Mouse (Mus musculus): Measurements from ENCODE around the gene Tiam2. TPM values are rescaled to one million over a fixed set of nuclear protein-coding genes. Genes with fewer than 3 reads are reported as not detected.

Tiam2 gene
- polyA plus RNA-seq, 1 experiment from 2014 or later: 4.4 TPM

DNA sequence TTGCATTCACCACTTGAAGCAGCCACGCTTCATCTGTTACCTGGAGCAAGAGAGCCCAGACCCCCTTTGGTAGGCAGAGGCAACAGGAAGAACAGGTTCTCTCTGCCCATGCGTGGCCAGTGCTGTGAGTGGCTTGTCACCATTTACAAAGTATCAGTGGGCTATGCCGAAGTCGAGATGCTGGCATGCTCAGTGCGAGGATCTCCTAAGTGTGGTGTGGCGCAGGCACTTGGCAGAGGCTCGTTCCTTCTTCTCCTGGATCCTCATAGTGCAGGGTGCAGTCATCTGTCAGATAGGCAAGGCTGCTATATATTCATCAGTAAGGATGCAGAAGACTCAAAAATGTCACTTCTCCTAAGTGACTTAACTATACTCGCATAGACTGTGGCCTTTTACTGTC is 173.1 kb downstream of the Tiam2 start:
- no peak overlapping the region for H3K4me2 ChIP-seq
- no peak overlapping the region for H3K27ac ChIP-seq (ENCODE audit: poor library complexity, severe bottlenecking)
- H3K9me3 ChIP-seq (replicated peaks): no peaks in the 10 kb centered on the region
- H3K36me3 ChIP-seq: no peaks in the 10 kb centered on the region
- H3K27me3 ChIP-seq (replicated peaks): no peaks in the 10 kb centered on the region
- ATAC-seq (ENCODE audit: insufficient number of reproducible peaks, low FRiP score): no peak
- no peaks in the 10 kb centered on the region for H3K4me1 ChIP-seq (replicated peaks)
- WGBS: 88% methylated on average over 8 of the region's 8 CpGs
- no peak overlapping the region for H3K9ac ChIP-seq
- no peak overlapping the region for H3K4me3 ChIP-seq

DNA sequence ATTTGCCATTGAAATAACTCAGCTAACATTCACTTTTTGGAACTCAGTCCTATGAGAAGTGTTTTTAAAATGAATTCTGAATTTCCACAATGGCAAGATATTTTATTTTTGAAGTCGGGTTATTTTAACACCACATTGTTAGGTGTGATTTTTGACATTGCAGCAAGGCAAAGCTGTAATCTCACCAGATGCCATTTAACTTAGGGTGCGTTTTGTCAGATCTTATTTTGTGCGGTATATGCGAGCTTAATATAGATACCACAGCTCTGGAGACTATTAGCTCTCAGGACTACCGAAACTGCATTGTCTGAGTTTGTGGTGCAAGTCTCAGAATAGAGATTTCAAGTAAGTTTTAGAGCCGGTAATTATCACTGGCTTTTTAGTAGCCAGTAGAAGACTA is 173.7 kb downstream of the Tiam2 start:
- 78% methylated on average over 6 of the region's 6 CpGs for WGBS

DNA sequence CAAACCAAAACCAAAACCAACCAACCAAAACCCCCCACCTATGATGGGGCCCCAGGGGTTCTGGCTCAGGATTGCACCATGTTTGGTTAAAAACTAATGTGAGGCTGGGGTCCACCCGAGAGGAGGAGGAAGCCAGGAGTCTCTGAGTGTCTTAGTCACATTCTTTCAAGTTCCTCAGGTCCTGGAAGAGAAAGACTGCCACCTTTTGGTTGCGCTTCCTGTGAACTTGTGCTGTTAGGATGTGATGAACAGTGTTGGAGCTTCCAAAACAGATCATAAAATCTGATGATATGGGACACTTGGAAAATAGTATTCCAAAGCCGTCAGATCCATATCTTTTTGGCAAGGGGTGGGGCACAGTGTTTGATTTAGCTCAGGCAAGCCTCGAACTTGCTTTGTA is 174.6 kb downstream of the Tiam2 start:
- no peak overlapping the region for H3K4me3 ChIP-seq
- H3K27ac ChIP-seq (ENCODE audit: poor library complexity, severe bottlenecking): no peak overlapping the region
- 77% methylated on average over 4 of the region's 4 CpGs for WGBS
- ATAC-seq (ENCODE audit: insufficient number of reproducible peaks, low FRiP score): no peak
- no peak overlapping the region for H3K4me2 ChIP-seq
- no peaks in the 10 kb centered on the region for H3K4me1 ChIP-seq (replicated peaks)
- no peaks in the 10 kb centered on the region for H3K27me3 ChIP-seq (replicated peaks)
- H3K9ac ChIP-seq: no peak overlapping the region
- no peaks in the 10 kb centered on the region for H3K36me3 ChIP-seq
- H3K9me3 ChIP-seq (replicated peaks): no peaks in the 10 kb centered on the region

More for the DNA sequence above, 173.7 kb downstream of the Tiam2 start:
- Histone ChIP-seq H3K4me1 (replicated peaks) (no peaks in the 10 kb centered on the region), H3K36me3 (no peaks in the 10 kb centered on the region), H3K9me3 (replicated peaks) (no peaks in the 10 kb centered on the region), H3K4me3 (no peak overlapping the region), H3K27me3 (replicated peaks) (no peaks in the 10 kb centered on the region), H3K9ac (no peak overlapping the region), H3K4me2 (no peak overlapping the region), H3K27ac (ENCODE audit: poor library complexity, severe bottlenecking) (no peak overlapping the region)
- ATAC-seq (ENCODE audit: insufficient number of reproducible peaks, low FRiP score): no peak

DNA sequence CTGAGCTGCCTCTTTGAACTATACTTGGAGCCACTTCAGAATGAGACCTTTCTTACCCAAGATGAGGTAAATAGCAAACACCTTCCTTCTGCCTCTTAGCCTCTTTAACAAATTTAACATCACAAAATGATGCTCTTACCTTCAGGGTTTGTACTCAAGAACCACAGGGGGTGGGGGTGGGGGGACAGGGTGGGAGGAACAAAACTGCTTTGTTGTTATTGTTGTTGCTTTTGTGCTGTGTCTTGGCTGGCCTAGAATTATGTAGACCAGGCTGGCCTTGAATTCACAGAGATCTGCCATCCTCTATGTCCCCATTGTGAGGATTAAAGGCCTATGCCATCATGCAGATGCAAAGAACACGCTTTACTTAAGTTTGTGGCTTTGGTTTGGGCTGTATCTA is 179.3 kb downstream of the Tiam2 start:
- WGBS: 76% methylated on average over 1 of the region's 1 CpGs
- Histone ChIP-seq H3K27me3 (replicated peaks) (no peaks in the 10 kb centered on the region), H3K9me3 (replicated peaks) (no peaks in the 10 kb centered on the region), H3K27ac (ENCODE audit: poor library complexity, severe bottlenecking) (no peak overlapping the region), H3K36me3 (no peaks in the 10 kb centered on the region), H3K9ac (no peak overlapping the region), H3K4me2 (no peak overlapping the region), H3K4me1 (replicated peaks) (no peaks in the 10 kb centered on the region), H3K4me3 (no peak overlapping the region)
- ATAC-seq (ENCODE audit: insufficient number of reproducible peaks, low FRiP score): no peak

DNA sequence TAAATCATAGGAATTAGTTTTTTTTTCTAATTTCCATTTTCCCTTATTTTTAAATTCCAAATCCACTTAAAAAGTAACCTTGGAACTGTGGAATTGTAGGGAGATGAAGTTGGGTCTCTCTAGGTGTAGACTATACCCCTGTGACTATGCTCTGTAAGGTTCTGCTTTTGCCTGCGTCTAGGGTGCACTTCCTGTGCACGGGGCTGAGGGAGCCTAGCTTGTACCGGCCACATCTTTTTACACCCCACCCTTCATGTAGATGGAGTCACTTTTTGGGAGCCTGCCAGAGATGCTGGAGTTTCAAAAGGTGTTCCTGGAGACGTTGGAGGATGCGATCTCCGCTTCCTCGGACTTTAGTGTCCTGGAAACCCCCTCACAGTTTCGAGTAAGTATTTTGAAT is 180.1 kb downstream of the Tiam2 start:
- Histone ChIP-seq H3K9me3 (replicated peaks) (no peaks in the 10 kb centered on the region), H3K4me3 (no peak overlapping the region), H3K4me1 (replicated peaks) (no peaks in the 10 kb centered on the region), H3K4me2 (no peak overlapping the region), H3K27ac (ENCODE audit: poor library complexity, severe bottlenecking) (no peak overlapping the region), H3K36me3 (no peaks in the 10 kb centered on the region), H3K9ac (no peak overlapping the region), H3K27me3 (replicated peaks) (no peaks in the 10 kb centered on the region)
- WGBS: 82% methylated on average over 8 of the region's 8 CpGs
- ATAC-seq (ENCODE audit: insufficient number of reproducible peaks, low FRiP score): no peak

DNA sequence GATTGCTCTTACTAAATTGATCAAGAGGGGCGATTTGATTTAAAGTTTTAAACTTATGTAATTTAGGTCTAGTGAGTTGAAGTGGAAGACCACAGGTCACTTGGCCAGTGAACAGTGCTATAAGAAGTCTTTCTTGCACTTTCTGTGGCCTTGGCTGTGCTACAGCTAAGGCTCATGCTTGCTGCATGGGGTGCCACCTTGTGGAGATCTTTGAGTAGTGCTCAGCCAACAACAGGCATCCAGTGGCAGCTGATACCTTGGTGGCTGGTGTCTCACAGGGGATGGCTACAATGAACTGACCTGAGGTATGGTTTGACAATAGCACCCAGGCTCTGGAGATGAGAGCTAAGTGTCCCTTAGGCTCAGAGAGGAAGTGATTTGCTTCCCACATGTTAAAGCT is 183.5 kb downstream of the Tiam2 start:
- Histone ChIP-seq H3K9me3 (replicated peaks) (no peaks in the 10 kb centered on the region), H3K36me3 (no peaks in the 10 kb centered on the region), H3K4me1 (replicated peaks) (no peaks in the 10 kb centered on the region), H3K27ac (ENCODE audit: poor library complexity, severe bottlenecking) (no peak overlapping the region), H3K4me2 (no peak overlapping the region), H3K4me3 (no peak overlapping the region), H3K9ac (no peak overlapping the region), H3K27me3 (replicated peaks) (no peaks in the 10 kb centered on the region)
- no peak for ATAC-seq (ENCODE audit: insufficient number of reproducible peaks, low FRiP score)
- WGBS: 14% methylated on average over 1 of the region's 1 CpGs

DNA sequence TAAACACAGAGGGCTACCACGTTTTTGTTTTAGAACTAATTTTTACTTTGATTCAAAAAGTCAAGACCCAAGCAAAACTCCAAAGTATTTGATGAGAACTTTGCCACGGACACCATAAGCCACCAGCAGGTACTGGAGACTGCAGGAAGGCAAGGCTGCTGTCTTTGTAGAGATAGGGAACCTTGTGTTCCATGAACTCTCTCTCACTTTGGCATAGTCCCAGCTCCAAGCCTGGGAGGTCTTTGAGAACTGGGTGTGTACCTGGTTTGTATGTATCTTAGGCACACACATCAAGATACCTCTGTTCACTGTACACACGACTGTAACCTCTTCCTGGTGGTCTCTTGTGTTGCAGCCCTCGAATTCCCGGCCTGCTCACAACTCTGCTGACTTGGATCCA is 187.9 kb downstream of the Tiam2 start:
- 71% methylated on average over 5 of the region's 5 CpGs for WGBS
- peaks cover 18% of the 10 kb centered on the region for H3K36me3 ChIP-seq
- H3K4me3 ChIP-seq: no peak overlapping the region
- H3K9ac ChIP-seq: no peak overlapping the region
- no peaks in the 10 kb centered on the region for H3K27me3 ChIP-seq (replicated peaks)
- H3K4me2 ChIP-seq: no peak overlapping the region
- H3K4me1 ChIP-seq (replicated peaks): no peaks in the 10 kb centered on the region
- ATAC-seq (ENCODE audit: insufficient number of reproducible peaks, low FRiP score): no peak
- H3K9me3 ChIP-seq (replicated peaks): no peaks in the 10 kb centered on the region
- H3K27ac ChIP-seq (ENCODE audit: poor library complexity, severe bottlenecking): no peak overlapping the region

DNA sequence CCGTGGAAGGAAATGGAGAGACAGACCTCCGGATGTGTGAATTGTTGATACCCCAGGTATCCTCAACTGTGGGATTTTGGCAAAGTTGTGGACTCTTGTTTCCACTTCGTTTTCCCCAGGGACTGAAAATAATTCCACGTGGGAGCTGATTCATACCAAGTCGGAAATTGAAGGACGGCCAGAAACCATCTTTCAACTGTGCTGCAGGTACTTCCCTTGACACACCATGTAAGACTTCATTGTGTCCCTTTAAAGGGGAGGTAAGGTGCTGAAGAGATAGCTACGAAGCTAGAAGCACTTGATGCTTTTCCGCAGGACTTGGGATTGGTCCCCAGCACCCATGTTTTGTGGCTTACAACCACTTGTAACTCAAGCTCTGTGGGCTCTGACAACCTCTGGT is 189.5 kb downstream of the Tiam2 start:
- no peak overlapping the region for H3K4me3 ChIP-seq
- WGBS: 84% methylated on average over 8 of the region's 8 CpGs
- no peak for ATAC-seq (ENCODE audit: insufficient number of reproducible peaks, low FRiP score)

DNA sequence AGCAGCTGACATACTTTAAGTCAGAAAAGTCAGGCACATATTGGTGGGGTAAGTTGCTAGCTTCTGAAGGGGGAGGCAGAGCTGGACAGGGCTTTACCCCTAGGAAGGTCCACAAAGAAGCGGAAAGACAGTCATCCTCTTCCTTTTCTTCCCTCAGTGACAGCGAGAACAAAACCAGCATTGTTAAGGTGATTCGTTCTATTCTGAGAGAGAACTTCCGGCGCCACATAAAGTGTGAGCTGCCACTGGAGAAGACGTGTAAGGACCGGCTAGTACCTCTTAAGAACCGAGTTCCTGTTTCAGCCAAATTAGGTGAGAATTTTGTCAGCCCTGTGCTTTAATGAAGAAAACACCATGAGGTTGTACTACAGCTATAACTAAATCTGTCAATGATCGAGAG is 190.0 kb downstream of the Tiam2 start:
- Histone ChIP-seq H3K4me3 (no peak overlapping the region), H3K4me2 (no peak overlapping the region), H3K9me3 (replicated peaks) (no peaks in the 10 kb centered on the region), H3K4me1 (replicated peaks) (no peaks in the 10 kb centered on the region), H3K36me3 (peaks cover 27% of the 10 kb centered on the region), H3K27ac (ENCODE audit: poor library complexity, severe bottlenecking) (no peak overlapping the region), H3K27me3 (replicated peaks) (no peaks in the 10 kb centered on the region), H3K9ac (no peak overlapping the region)
- WGBS: 74% methylated on average over 9 of the region's 9 CpGs
- no peak for ATAC-seq (ENCODE audit: insufficient number of reproducible peaks, low FRiP score)

More for the DNA sequence above, 189.5 kb downstream of the Tiam2 start:
- Histone ChIP-seq H3K36me3 (peaks cover 22% of the 10 kb centered on the region), H3K9me3 (replicated peaks) (no peaks in the 10 kb centered on the region), H3K27ac (ENCODE audit: poor library complexity, severe bottlenecking) (no peak overlapping the region), H3K4me1 (replicated peaks) (no peaks in the 10 kb centered on the region), H3K27me3 (replicated peaks) (no peaks in the 10 kb centered on the region), H3K9ac (no peak overlapping the region), H3K4me2 (no peak overlapping the region)

DNA sequence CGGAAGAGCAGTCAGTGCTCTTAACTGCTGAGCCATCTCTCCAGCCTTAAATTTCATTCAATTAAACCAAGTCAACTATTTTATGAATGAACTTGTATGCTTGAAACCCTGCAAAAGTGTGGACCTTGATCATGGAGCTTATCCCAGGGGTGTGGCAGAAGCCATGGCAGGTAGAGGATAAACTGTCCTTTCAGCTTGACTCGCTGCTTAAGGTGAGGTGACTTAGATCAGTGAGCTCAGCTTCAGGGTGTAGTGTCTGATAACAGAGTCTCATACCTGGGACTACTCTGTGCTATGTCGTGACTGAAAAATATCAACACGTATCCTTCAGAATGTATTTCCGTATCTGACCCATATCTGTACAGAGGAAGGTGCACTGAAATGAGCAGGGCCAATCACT is 194.0 kb downstream of the Tiam2 start:
- H3K27ac ChIP-seq (ENCODE audit: poor library complexity, severe bottlenecking): no peak overlapping the region
- no peak overlapping the region for H3K4me2 ChIP-seq
- WGBS: 89% methylated on average over 5 of the region's 5 CpGs
- H3K27me3 ChIP-seq (replicated peaks): no peaks in the 10 kb centered on the region
- no peaks in the 10 kb centered on the region for H3K9me3 ChIP-seq (replicated peaks)
- ATAC-seq (ENCODE audit: insufficient number of reproducible peaks, low FRiP score): no peak
- no peak overlapping the region for H3K4me3 ChIP-seq
- peaks cover 30% of the 10 kb centered on the region for H3K36me3 ChIP-seq
- H3K9ac ChIP-seq: no peak overlapping the region
- no peaks in the 10 kb centered on the region for H3K4me1 ChIP-seq (replicated peaks)

DNA sequence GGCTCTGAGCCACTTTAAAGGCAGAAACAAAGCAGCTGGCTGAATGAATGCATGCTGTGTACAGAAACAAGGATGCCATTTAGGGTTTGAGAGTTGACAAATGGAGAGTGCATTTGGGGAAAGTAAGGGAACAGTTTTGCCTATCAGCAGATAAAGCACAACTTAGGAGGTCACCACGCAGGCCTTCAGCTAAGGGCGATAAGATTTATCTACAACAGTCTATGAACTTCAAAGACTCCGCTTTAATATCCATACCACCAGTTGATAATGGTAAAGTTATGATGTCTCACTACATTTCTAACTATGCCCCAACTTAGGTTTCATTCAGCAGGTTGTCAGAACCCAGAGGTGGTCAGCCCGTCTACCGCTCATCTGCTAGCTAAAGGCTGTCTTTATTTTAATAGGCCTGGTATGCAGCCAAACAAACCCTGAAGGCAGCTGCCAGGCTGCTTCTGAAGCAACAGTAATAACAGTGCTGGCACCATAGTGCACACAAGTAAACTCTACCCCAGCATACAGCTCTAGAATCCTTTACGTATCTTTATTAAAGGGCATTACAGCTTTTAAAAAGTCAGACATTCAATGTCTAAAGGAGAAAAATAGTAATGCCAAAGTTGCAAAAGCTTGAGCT is 201.6 kb downstream of the Tiam2 start:
- H3K36me3 ChIP-seq: 0 out of 2 replicates have a peak, but pooled peaks cover 3% of the 10 kb centered on the region
- H3K4me2 ChIP-seq: no peak overlapping the region
- 43% methylated on average over 6 of the region's 6 CpGs for WGBS
- no peak overlapping the region for H3K4me3 ChIP-seq
- no peak overlapping the region for H3K9ac ChIP-seq
- H3K27ac ChIP-seq (ENCODE audit: poor library complexity, severe bottlenecking): no peak overlapping the region
- H3K4me1 ChIP-seq (replicated peaks): peaks cover 11% of the 10 kb centered on the region
- H3K27me3 ChIP-seq (replicated peaks): no peaks in the 10 kb centered on the region
- H3K9me3 ChIP-seq (replicated peaks): no peaks in the 10 kb centered on the region
- no peak for ATAC-seq (ENCODE audit: insufficient number of reproducible peaks, low FRiP score)

DNA sequence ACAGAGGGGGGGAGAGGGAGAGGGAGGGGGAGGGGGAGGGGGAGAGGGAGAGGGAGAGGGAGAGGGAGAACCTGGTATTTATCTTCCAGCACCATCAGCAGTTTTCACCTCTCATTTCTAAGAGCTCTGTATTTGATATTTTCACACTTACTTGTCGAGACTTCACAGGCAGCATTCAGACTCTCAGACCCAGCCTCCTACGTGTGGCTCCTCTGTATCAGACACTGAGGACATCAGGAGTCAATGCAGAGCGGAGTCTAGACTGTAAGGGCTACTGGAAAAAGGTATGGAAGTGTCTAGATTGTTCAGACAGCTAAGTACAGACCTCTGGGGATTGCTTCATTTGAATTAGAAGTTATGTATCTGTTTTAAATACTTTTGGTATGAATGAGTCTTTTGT is 203.2 kb downstream of the Tiam2 start:
- no peaks in the 10 kb centered on the region for H3K9me3 ChIP-seq (replicated peaks)
- H3K27me3 ChIP-seq (replicated peaks): no peaks in the 10 kb centered on the region
- H3K4me2 ChIP-seq: no peak overlapping the region
- H3K27ac ChIP-seq (ENCODE audit: poor library complexity, severe bottlenecking): no peak overlapping the region
- H3K9ac ChIP-seq: no peak overlapping the region
- 0 out of 2 replicates have a peak, but pooled peaks cover 3% of the 10 kb centered on the region for H3K36me3 ChIP-seq
- peaks cover 11% of the 10 kb centered on the region for H3K4me1 ChIP-seq (replicated peaks)
- ATAC-seq (ENCODE audit: insufficient number of reproducible peaks, low FRiP score): no peak
- WGBS: 31% methylated on average over 3 of the region's 3 CpGs
- no peak overlapping the region for H3K4me3 ChIP-seq
